Mouse (Mus musculus) heart, postnatal 0 days (tissue): ENCODE results near the gene Atp6v1g2.

ENCODE experiments used
- CTCF ChIP-seq: IDR thresholded peaks from 2 replicates; pipeline ENCODE4 v1.5.1; 2016; ENCODE audit warnings: antibody characterized with exemption, control low read depth, low read depth
- EP300 ChIP-seq: IDR thresholded peaks from 2 replicates; pipeline ENCODE4 v1.6.1; 2016; ENCODE audit warnings: antibody characterized with exemption, low read depth

GRCm38 (mm10) chr17:35251981-35252380, 18.5 kb downstream of the Atp6v1g2 start:
- TF ChIP-seq CTCF (no peak), EP300 (no peak)
